Mouse (Mus musculus) adrenal gland, adult 2 months (tissue): Measurements from ENCODE around the gene Wdr20. TPM values are rescaled to one million over a fixed set of nuclear protein-coding genes. Genes with fewer than 3 reads are reported as not detected.

Source experiments
- DNase-seq: peaks from one replicate; pipeline ENCODE4 v3.0.0; 2021
- polyA plus RNA-seq: library from polyadenylated mRNA; depleted of rRNA; stranded (reverse); fragments of >200 nt; gene quantifications from 2 replicates; pipeline ENCODE4 v1.2.3, GENCODE M21; 2012
- total RNA-seq, 2 experiments: library from RNA; stranded (reverse); gene quantifications; 2 replicates each; pipeline ENCODE4 v1.2.3; 2021

Wdr20 gene
- total and polyA plus RNA-seq, 3 experiments = 23.8 to 53.3 (median 46.8) TPM

DNA sequence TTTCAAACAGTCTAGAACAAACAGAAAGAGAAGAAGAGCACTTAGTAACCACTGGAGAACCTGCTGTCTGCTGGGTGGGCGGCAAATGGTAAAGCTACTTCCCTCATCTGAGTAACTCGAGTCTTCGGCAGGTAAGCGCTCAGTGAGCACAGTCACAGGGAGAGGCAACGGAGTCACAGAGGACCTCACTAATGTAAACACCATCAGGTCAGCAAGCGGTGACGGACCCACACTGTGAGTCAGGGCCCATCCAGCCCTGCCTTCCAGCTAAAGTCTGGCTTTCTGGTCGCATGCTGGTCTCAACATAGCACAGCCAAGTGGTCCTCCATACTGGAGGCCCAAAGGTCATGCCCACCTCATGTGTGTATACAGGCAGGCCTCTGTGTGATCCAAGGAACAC, 81.6 kb downstream of the Wdr20 start:
- DNase-seq = no peak

DNA sequence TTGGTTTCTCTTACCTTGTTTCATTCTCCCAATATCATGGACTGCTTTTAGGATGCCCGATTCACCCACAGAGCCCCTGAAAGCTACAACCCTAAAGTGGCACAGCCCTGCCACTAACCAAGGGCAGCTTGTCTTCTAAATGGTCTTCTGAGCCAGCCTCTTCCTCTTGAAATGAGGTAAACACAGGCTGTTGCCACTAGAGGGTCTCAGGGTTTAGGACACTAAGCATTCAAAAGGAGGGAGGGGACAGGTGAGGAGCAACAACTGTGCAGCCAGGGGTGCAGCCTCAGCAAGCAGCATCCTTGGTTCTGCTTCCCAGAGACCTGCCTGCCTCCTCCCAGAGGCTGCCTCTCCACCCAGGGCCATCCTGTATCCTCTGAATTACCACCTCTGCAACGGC, 84.0 kb downstream of the Wdr20 start:
- DNase-seq = no peak

DNA sequence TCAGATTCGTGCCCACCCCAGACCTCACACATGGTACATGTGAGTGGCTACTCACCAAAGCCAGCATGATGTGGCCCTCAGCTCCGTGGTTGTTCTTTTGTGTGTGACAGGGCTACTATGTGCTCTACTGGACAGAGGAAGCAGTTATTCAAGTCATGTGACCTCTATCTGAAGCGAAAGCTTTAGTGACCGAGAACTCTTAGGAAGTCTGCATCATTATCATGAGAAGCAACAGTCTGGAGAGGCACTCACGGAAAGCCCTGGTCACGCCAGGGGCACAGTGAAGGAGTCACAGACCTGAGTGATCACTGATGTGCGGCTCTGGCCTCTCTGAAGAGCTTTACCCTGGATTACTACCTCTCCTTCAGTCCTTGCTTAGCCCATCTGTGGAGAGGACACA, 84.6 kb downstream of the Wdr20 start:
- DNase-seq = no peak

DNA sequence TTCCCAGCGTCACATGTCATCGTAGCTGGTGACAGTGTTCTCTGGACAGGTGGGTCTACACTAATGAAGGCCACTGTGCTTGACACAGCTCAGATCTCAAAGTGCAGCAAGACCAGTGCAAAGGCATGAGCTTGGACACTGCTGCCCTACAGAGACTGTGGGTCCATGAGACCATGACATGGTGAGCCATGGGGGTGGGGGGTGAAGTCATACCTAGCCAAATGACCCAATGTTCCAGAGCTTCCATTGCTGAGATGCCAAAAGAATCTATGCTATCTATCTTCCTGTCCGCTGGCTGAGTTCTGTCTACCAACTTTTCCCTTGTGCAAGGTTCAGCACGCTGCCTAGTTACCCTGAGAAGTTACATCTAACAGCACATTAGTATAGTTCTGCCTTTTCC, 91.2 kb downstream of the Wdr20 start:
- DNase-seq = peak; percentile 40

GRCm38 (mm10) chr12:110830293-110831024, 92.7 kb downstream of the Wdr20 start:
- DNase-seq = no peak

- no peak for DNase-seq
These were observed 97.4 kb downstream of the Wdr20 start for GRCm38 (mm10) chr12:110835182-110835581.

DNA sequence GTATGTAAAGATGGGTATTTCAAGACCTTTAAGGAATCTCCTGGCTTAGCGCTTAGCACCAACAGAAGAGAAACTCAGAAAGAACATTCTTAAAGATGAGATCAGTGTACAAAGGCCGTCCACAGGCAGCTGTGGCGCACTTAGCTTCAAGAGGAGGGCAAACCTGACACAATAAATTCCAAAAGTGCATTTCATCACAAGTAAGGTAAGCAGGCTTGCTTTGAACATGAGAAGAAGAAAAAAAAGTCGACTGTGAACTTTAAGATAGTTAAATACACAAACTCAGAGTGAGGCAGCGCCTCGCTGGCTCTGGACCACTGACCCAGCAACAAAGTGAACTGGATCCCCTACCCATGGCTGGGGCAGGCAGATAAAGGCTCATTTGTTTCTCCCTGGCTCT, 99.0 kb downstream of the Wdr20 start:
- no peak for DNase-seq

GRCm38 (mm10) chr12:110837192-110837841, 99.6 kb downstream of the Wdr20 start:
- DNase-seq = no peak

GRCm38 (mm10) chr12:110837850-110838249, 100.1 kb downstream of the Wdr20 start:
- no peak for DNase-seq

GRCm38 (mm10) chr12:110840348-110841198, 102.8 kb downstream of the Wdr20 start, which contains the start of gene Mok:
Gene Mok, minus strand, starts transcription at chr12:110840939.
- peak; percentile 97 for DNase-seq

- no peak for DNase-seq
These were observed 104.2 kb downstream of the Wdr20 start for GRCm38 (mm10) chr12:110841731-110842493.

DNA sequence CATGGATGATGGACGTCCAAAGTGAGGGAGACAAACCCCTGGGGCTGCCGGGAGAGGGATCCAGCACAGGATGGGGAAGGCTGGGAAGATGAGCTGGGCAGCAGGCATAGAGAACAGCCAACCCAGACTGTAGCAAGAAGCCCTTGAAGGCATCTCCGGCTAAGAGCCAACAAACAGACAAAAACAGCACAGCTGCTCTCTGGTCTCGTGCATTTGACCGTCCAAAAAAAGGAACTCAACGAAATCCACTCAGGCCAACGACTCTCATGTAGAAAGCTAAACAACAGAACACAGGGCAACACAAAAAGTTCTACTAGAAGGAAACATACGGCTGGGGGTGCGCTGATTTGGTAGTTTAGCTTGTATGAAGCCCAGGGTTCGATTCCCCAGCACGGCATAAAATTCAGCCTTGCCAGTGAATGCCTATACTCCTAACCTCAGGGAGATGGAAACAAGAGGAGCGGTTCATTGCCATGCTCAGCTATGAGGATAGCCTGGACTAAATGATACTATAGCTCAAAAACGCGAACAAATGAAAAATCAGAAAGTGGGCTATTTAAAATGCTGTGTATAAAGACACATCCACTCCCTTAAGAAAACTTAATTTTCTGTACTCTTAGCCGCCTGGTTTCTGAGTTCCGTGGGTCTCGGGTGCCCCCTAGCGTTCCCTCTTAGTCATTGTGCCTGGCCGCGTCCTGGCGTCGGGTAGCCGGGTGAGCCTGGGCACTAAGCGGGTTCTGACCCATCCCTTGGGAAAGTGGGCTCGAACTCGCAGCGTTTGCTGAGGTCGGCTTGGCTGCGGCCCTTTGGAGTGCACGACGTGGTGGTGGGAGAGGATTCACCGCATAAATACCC, 105.7 kb downstream of the Wdr20 start:
- DNase-seq = peak; percentile 90

- peak; percentile 72 for DNase-seq
These were observed 106.7 kb downstream of the Wdr20 start for GRCm38 (mm10) chr12:110844227-110845130.

DNA sequence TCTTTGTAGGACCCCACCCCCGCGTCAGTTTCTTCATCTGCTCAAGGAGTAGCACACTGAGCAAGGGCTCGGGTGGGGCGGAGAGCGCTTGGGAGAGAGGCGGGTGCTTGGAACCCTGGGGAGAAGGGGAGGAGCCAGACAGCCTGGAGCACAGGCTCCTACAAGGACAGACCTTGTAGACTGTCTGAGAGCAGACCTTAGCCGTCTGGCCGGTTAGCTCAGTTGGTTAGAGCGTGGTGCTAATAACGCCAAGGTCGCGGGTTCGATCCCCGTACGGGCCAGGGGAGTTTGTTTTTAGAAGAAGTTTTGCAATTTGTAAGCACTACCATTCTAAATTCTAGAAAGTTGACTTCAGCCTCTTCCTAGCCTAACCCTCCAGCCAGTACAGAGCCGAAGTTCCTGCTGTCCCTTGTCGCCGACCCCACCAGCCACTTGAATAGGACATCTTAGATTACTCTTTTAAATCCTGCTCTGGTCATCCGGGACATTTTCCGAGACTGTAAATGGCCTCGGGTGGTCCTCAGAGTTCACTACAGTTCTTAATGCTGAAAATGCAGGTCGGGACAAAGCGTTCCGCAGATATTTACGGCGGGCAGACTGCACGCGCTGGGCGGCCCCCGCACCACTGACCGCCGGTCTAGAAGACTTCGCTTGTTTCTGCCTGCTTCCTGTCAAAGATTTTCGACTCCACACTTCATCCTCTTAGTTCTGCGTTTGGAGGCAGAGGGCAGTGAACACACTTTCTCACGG, 107.6 kb downstream of the Wdr20 start:
- DNase-seq = peak; percentile 96

DNA sequence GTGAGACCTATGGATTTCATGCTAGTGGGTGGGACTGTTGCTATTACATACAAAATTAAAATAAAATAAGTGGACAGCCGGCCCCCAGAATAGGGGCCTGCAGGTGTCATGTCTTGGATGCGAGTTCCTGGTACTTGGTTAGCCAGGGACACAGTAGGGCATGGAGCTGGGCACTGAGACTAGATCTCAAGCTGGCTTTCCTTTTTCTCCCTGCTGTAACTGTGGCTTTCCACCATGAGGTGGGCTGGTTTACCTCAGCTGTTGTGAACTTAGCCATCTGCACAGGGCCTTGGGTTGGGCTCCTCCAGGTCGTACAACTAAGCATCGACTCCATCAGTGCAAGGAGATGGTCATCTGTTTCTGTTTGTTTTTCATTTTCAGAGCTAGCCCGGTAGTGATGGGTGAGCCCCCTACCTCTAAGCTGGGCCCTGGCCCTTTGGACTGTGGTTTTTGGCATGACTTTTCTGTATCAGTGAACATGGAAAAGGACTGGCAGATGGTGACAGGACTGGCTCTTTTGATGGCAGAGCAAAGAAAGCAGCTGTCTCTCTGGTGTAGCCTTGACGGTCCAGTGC, 108.5 kb downstream of the Wdr20 start:
- no peak for DNase-seq

GRCm38 (mm10) chr12:110850010-110850928, 112.5 kb downstream of the Wdr20 start, which contains the start of gene Zfp839:
Gene Zfp839, plus strand, starts transcription at chr12:110850253.
- DNase-seq = peak; percentile 92

DNA sequence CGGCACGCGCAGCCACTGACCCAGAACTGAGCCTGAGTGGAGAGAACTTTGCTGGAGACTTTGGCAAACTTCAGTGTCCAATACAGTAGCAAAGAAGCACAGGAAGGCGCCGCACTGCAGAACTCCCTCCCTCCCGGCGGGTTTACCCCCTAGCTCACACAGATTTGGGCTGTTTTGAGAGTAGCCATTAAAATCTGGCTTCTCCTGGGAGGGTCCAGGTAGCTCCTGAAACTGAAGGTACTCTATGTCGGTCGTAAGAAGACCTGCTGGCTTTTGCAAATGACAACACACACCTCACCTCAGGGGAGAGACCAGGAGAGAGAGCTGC, 113.1 kb downstream of the Wdr20 start:
- no peak for DNase-seq

GRCm38 (mm10) chr12:110851414-110851813, 113.7 kb downstream of the Wdr20 start:
- DNase-seq = peak; percentile 54
